Mouse (Mus musculus) liver, embryonic 14.5 days (tissue): Measurements from ENCODE around the gene H2al1g. TPM values are rescaled to one million over a fixed set of nuclear protein-coding genes. Genes with fewer than 3 reads are reported as not detected.
"Not testable (repeated sequence)": the region's sequence is repeated elsewhere in the genome, so short reads cannot be mapped to it uniquely, and the experiment has no call there.

Source experiments
- ATAC-seq: fragments of 200-750 bp; cut with Nextera tagmentation; 2 replicates; pipeline ENCODE4 v1.8.0; 2017; ENCODE audit warnings: moderate number of reproducible peaks, mild to moderate bottlenecking, moderate library complexity; ENCODE audit not compliant: insufficient read depth
- DNase-seq, 3 experiments: peaks; one replicate each; pipeline ENCODE4 v3.0.0-alpha.2; 2012 to 2013; ENCODE audit warnings: low read depth in 3 of 3, low spot score in 3 of 3
- H3K27ac ChIP-seq: fragments of 300-500 bp; sonication (generic); 2 replicates; pipeline ENCODE4 v1.5.1; 2014; ENCODE audit warnings: moderate library complexity, mild to moderate bottlenecking, control low read depth, inconsistent platforms
- H3K27me3 ChIP-seq: fragments of 300-500 bp; sonication (generic); 2 replicates; pipeline ENCODE4 v1.6.1; 2014; ENCODE audit warnings: mild to moderate bottlenecking, low read length, moderate library complexity; ENCODE audit not compliant: control insufficient read depth, insufficient read depth
- H3K36me3 ChIP-seq: fragments of 300-500 bp; sonication (generic); replicated peaks from 2 replicates; pipeline ENCODE4 v1.6.1; 2014; ENCODE audit warnings: low read depth; ENCODE audit not compliant: control insufficient read depth, insufficient read depth
- H3K4me1 ChIP-seq, 2 experiments: fragments of 200-500 bp in 1 of 2; fragments of 300-500 bp in 1 of 2; sonication (generic) in 1 of 2; replicated peaks; 2 replicates each; pipeline ENCODE4 v1.6.1; 2012 to 2014; ENCODE audit warnings: antibody characterized with exemption in 1 of 2, inconsistent platforms in 1 of 2, low read length in 1 of 2; ENCODE audit not compliant: control insufficient read depth in 2 of 2, insufficient read depth in 2 of 2
- H3K4me2 ChIP-seq: fragments of 300-500 bp; sonication (generic); 2 replicates; pipeline ENCODE4 v1.6.1; 2014; ENCODE audit warnings: low read depth, mild to moderate bottlenecking, control low read depth, moderate library complexity
- H3K4me3 ChIP-seq, 2 experiments: fragments of 200-500 bp in 1 of 2; fragments of 300-500 bp in 1 of 2; sonication (generic) in 1 of 2; 2 replicates each; pipeline ENCODE4 v1.5.1; 2012 to 2014; ENCODE audit warnings: low read depth in 2 of 2, low read length in 2 of 2, mild to moderate bottlenecking in 2 of 2, control low read depth in 1 of 2, inconsistent platforms in 1 of 2, moderate library complexity in 1 of 2; ENCODE audit not compliant: insufficient read depth in 1 of 2
- H3K9ac ChIP-seq: fragments of 300-500 bp; sonication (generic); replicated peaks from 2 replicates; pipeline ENCODE4 v1.6.1; 2014; ENCODE audit warnings: mild to moderate bottlenecking, control low read depth, moderate library complexity
- H3K9me3 ChIP-seq: fragments of 300-500 bp; sonication (generic); 2 replicates; pipeline ENCODE4 v1.6.1; 2016; ENCODE audit warnings: low read length, mixed read lengths; ENCODE audit not compliant: control insufficient read depth
- CTCF ChIP-seq: IDR thresholded peaks from 2 replicates; pipeline ENCODE4 v1.5.1; 2016; ENCODE audit warnings: antibody characterized with exemption, low read depth, control low read depth
- EP300 ChIP-seq: IDR thresholded peaks from 2 replicates; pipeline ENCODE4 v1.6.1; 2016; ENCODE audit warnings: antibody characterized with exemption, low read depth
- WGBS: fragments of 180-500 bp; shearing (Covaris S2); extraction: QIAGEN DNeasy Blood & Tissue Kit; methylation state at CpG from one replicate; pipeline ENCODE4 v1.1.7; 2014; ENCODE audit not compliant: insufficient replicate concordance; 5-methylcytosine and 5-hydroxymethylcytosine counted together
- polyA plus RNA-seq, 2 experiments: library from polyadenylated mRNA; depleted of rRNA in 1 of 2; stranded (reverse) in 1 of 2; unstranded in 1 of 2; fragments of >200 nt; fragmentation: Nextera tagmentation in 1 of 2; extraction: Ambion mirVana in 1 of 2; gene quantifications; 2 replicates each; pipeline versions ENCODE4 v1.2.1 to v1.2.3; 2012 to 2014

Gene H2al1g
- polyA plus RNA-seq, 2 experiments = not detected

- H3K4me3 ChIP-seq, H3K9me3 ChIP-seq, H3K36me3 ChIP-seq, H3K27me3 ChIP-seq, H3K4me1 ChIP-seq, ATAC-seq, H3K4me2 ChIP-seq, H3K27ac ChIP-seq, H3K9ac ChIP-seq, DNase-seq: not testable (repeated sequence)
- no CpG with 5 or more reads among the region's 6 CpGs for WGBS
Observed at GRCm38 (mm10) chrX:11321192-11321591, 3.1 kb downstream of the H2al1g start, which contains the start of gene H2al1h. Gene H2al1h, plus strand, starts transcription at chrX:11321492.

GRCm38 (mm10) chrX:11324359-11324758 is 6.3 kb downstream of the H2al1g start, which contains the start of gene H2al1i:
Gene H2al1i, plus strand, starts transcription at chrX:11324659.
- not testable (repeated sequence) for H3K27me3 ChIP-seq, H3K4me1 ChIP-seq, H3K9ac ChIP-seq, ATAC-seq, DNase-seq, H3K27ac ChIP-seq, H3K4me2 ChIP-seq, H3K36me3 ChIP-seq, H3K4me3 ChIP-seq, H3K9me3 ChIP-seq
- WGBS = no CpG with 5 or more reads among the region's 5 CpGs

DNA sequence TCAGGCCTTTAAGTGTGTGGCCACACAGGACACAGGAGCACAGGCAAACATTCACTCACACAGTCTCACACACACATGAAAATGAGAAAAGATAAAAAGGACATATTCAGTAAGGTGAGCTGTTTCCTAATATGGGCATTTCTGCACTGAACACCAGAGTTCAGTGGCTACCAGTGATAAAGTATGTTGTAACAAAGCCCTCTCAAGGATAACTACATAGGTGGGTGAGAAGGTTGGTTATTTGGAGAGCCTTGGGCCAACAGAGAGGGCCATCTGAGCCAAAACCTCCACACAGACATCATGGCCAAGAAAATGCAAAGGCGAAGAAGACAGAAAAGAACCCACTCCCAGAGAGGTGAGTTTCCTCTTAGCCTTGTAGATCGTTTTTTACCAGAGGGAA is 9.5 kb downstream of the H2al1g start, which contains the start of gene H2al1j:
H2al1j (plus strand) TSS at position 301 of the 400 bp plus-strand sequence.
- not testable (repeated sequence) for H3K27me3 ChIP-seq, H3K4me1 ChIP-seq, H3K27ac ChIP-seq, H3K36me3 ChIP-seq, H3K9me3 ChIP-seq, H3K9ac ChIP-seq, H3K4me2 ChIP-seq, ATAC-seq, H3K4me3 ChIP-seq, DNase-seq
- 49% methylated on average over 2 of the region's 2 CpGs for WGBS

GRCm38 (mm10) chrX:11345762-11346161 is 27.7 kb downstream of the H2al1g start:
- TF ChIP-seq CTCF (no peak), EP300 (no peak)
- no peak for ATAC-seq
- no peaks in the 10 kb centered on the region for H3K9me3 ChIP-seq
- H3K27me3 ChIP-seq = no peaks in the 10 kb centered on the region
- no peak for DNase-seq
- H3K36me3 ChIP-seq = no peaks in the 10 kb centered on the region
- WGBS = 66% methylated on average over 9 of the region's 9 CpGs
- no peak overlapping the region for H3K9ac ChIP-seq
- no peak overlapping the region for H3K4me2 ChIP-seq
- H3K4me1 ChIP-seq = no peaks in the 10 kb centered on the region
- no peak overlapping the region for H3K27ac ChIP-seq
- H3K4me3 ChIP-seq = no peak overlapping the region

GRCm38 (mm10) chrX:11346756-11347155 is 28.7 kb downstream of the H2al1g start:
- DNase-seq (no peak), ATAC-seq (no peak)
- H3K4me1 ChIP-seq = no peaks in the 10 kb centered on the region
- TF ChIP-seq EP300 = no peak
- no peak for TF ChIP-seq CTCF
- no peaks in the 10 kb centered on the region for H3K9me3 ChIP-seq
- 68% methylated on average over 3 of the region's 3 CpGs for WGBS
- H3K36me3 ChIP-seq = no peaks in the 10 kb centered on the region
- H3K9ac ChIP-seq = no peak overlapping the region
- no peaks in the 10 kb centered on the region for H3K27me3 ChIP-seq
- H3K4me2 ChIP-seq = no peak overlapping the region
- H3K27ac ChIP-seq = no peak overlapping the region
- H3K4me3 ChIP-seq = no peak overlapping the region

GRCm38 (mm10) chrX:11360823-11361222 is 42.8 kb downstream of the H2al1g start:
- Histone ChIP-seq H3K27me3 (no peaks in the 10 kb centered on the region), H3K4me2 (no peak overlapping the region), H3K4me1 (no peaks in the 10 kb centered on the region), H3K27ac (no peak overlapping the region), H3K9ac (no peak overlapping the region), H3K36me3 (no peaks in the 10 kb centered on the region), H3K4me3 (no peak overlapping the region), H3K9me3 (no peaks in the 10 kb centered on the region)
- ATAC-seq (no peak), DNase-seq (no peak)
- no peak for TF ChIP-seq CTCF
- TF ChIP-seq EP300 = no peak
- 31% methylated on average over 6 of the region's 6 CpGs for WGBS
